Comparison of ENCODE assay signal across 1 mouse cellular context in the genomic region with DNA sequence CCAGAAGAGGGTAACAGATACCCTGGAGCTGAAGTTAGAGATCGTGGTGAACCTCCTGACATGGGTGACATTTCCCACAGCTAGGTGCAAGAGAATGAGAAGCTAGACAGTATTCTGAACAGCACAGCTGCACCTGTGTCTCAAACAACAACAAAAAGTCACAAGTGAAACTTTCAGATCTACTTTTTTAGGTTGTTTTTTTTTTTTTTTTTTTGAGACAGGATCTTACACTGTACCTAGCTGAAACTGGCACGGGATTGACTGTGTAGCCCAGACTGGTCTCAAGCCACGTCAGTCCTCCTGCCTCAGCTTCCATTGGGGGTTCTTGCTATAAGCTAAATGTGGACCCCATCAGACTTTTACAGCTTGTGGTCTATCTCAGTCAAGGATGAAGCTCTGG.
TF ChIP-seq lines count a peak whose summit lies in the region.

No protein-coding gene starts in this region.

TF ChIP-seq in CH12.LX, 34 proteins besides CTCF, POLR2A, EP300 and RAD21 (continued from another document):
- 0 out of 2 replicates have a peak, but pooled peaks have one; percentile 36 for TF ChIP-seq ETS1 (conservative IDR thresholded peaks at IDR 0.05; ENCODE audit: low read depth, low read length)
- TF ChIP-seq ZNF384 (IDR thresholded peaks at IDR 0.05; ENCODE audit: low read depth, low read length) = peak; percentile 96
- peak; percentile 92 for TF ChIP-seq BHLHE40 (IDR thresholded peaks at IDR 0.05; ENCODE audit: low read depth, low read length)
